Comparison of ENCODE assay signal across 7 mouse cellular contexts in the genomic region with DNA sequence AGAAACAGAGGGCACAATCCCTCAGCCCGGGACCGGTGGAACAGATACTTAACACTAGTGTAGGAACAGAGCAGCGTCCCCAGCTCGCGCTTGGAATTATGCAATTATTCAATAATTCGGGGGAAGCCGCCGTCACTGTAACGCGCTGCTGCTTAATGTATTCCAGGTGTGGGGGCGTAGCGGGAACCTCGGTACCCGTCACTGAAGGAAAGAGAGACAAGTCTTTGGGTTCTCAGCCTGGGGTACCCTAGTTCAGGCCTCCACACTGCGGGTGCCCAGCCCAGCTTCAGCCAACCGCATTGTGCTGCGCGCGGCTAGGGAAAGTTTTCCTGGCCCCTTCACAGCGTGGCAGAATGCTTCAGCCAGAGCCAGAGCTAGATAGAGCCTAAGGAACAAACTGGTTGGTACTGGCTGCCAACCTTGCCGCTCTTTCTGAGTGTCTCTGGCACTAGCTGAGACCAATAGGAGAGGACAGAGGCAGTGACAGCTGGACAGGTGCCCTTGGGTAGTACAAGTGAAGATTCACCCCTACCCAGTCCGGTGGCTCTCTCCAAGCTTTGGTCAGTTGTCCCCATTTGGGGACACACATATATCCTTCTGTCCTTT. TPM values are rescaled to one million over a fixed set of nuclear protein-coding genes. Genes with fewer than 3 reads are reported as not detected.
DNase-seq lines count a peak whose midpoint lies in the region; ATAC-seq and TF ChIP-seq lines count a peak whose summit lies in the region.

No protein-coding gene starts in this region.

- H3K27ac ChIP-seq in lung, postnatal 0 days (ENCODE audit: low read length): no peak overlapping the region
- no peak overlapping the region for H3K27ac ChIP-seq in forebrain, embryonic 12.5 days
- H3K27ac ChIP-seq in liver, embryonic 15.5 days (replicated peaks): no peak overlapping the region

- H3K4me2 ChIP-seq in lung, postnatal 0 days (replicated peaks; ENCODE audit: low read depth, low read length): peak overlapping the region; percentile 58
- H3K4me2 ChIP-seq in forebrain, embryonic 12.5 days: peak overlapping the region; percentile 70
- peak overlapping the region; percentile 44 for H3K4me2 ChIP-seq in liver, embryonic 15.5 days

- H3K9ac ChIP-seq in lung, postnatal 0 days (replicated peaks; ENCODE audit: low read depth): no peak overlapping the region
- peak overlapping the region; percentile 30; the same call in 1 of the 2 replicates for H3K9ac ChIP-seq in forebrain, embryonic 12.5 days
- no peak overlapping the region for H3K9ac ChIP-seq in liver, embryonic 15.5 days

- peaks cover 13% of the 10 kb centered on the region; the same call in 1 of the 2 replicates for H3K27me3 ChIP-seq in lung, postnatal 0 days (replicated peaks; ENCODE audit: insufficient read depth, low read length)
- H3K27me3 ChIP-seq in forebrain, embryonic 12.5 days: peaks cover 57% of the 10 kb centered on the region
- H3K27me3 ChIP-seq in liver, embryonic 15.5 days: peaks cover 41% of the 10 kb centered on the region

- no peak for TF ChIP-seq CTCF in lung, postnatal 0 days (IDR thresholded peaks at IDR 0.05)

- H3K9me3 ChIP-seq in lung, postnatal 0 days (ENCODE audit: low read length): no peaks in the 10 kb centered on the region
- no peaks in the 10 kb centered on the region for H3K9me3 ChIP-seq in forebrain, embryonic 12.5 days
- no peaks in the 10 kb centered on the region for H3K9me3 ChIP-seq in liver, embryonic 15.5 days (replicated peaks)

- H3K4me1 ChIP-seq in lung, postnatal 0 days (ENCODE audit: insufficient read depth, low read depth, low read length): peaks cover 7% of the 10 kb centered on the region; the same call in 1 of the 2 replicates
- H3K4me1 ChIP-seq in forebrain, embryonic 12.5 days: peaks cover 18% of the 10 kb centered on the region
- H3K4me1 ChIP-seq in liver, embryonic 15.5 days (replicated peaks): no peaks in the 10 kb centered on the region

- H3K4me3 ChIP-seq in lung, postnatal 0 days (ENCODE audit: low read depth, low read length): peak overlapping the region; percentile 31; the same call in 1 of the 2 replicates
- H3K4me3 ChIP-seq in forebrain, embryonic 12.5 days (replicated peaks): peak overlapping the region; percentile 40
- no peak overlapping the region for H3K4me3 ChIP-seq in liver, embryonic 15.5 days (replicated peaks)

- ATAC-seq in lung, postnatal 0 days: no peak
- no peak for ATAC-seq in forebrain, embryonic 12.5 days (ENCODE audit: low FRiP score)
- no peak for ATAC-seq in liver, embryonic 15.5 days (ENCODE audit: insufficient read depth)

- no peak for DNase-seq in lung, postnatal 0 days (ENCODE audit: low spot score)
- DNase-seq in lung, postnatal 4 days: no peak
- DNase-seq in heart, postnatal 4 days: peak; percentile 22
- no peak for DNase-seq in thymus, postnatal 25 days
- DNase-seq in urinary bladder, postnatal 4 days (ENCODE audit: low spot score in 2 of 2): no peak

- no peak for TF ChIP-seq EP300 in lung, postnatal 0 days (IDR thresholded peaks at IDR 0.05)

- no peaks in the 10 kb centered on the region for H3K36me3 ChIP-seq in lung, postnatal 0 days (ENCODE audit: insufficient read depth, low read length)
- no peaks in the 10 kb centered on the region for H3K36me3 ChIP-seq in forebrain, embryonic 12.5 days (replicated peaks)
- H3K36me3 ChIP-seq in liver, embryonic 15.5 days (replicated peaks): no peaks in the 10 kb centered on the region

- 7% methylated on average over 22 of the region's 22 CpGs for WGBS in lung, postnatal 0 days
- 9% methylated on average over 22 of the region's 22 CpGs for WGBS in forebrain, embryonic 12.5 days
- WGBS in liver, embryonic 15.5 days (ENCODE audit: insufficient replicate concordance): 8% methylated on average over 22 of the region's 22 CpGs

RNA-seq across cellular contexts. Expression of a gene that starts 1.0 kb away (rescaled TPM):
- polyA plus RNA-seq in lung, postnatal 0 days (2015; fragmentation: Nextera tagmentation; extraction: Ambion mirVana): 0.18 and 0.35 TPM in 2 replicates
- polyA plus RNA-seq in forebrain, embryonic 12.5 days (2016; fragmentation: Nextera tagmentation; extraction: Ambion mirVana): 3.6 and 4.0 TPM in 2 replicates
- 1 to 10 TPM in 1 of 2 experiments, under 1 TPM in 1; 0.98 to 1.1 TPM for total RNA-seq in heart, postnatal 4 days (2021)
- polyA plus RNA-seq in liver, embryonic 15.5 days (2015; fragmentation: Nextera tagmentation; extraction: Ambion mirVana): 0.12 and 0.16 TPM in 2 replicates
